Mouse (Mus musculus): ENCODE measurements around the gene Gnb1. TPM values are rescaled to one million over a fixed set of nuclear protein-coding genes. Genes with fewer than 3 reads are reported as not detected.

Gnb1 gene
- total and polyA plus RNA-seq, 3 experiments = 78.1 to 489 TPM; not detected in 1

- Histone ChIP-seq H3K27ac (ENCODE audit: control insufficient read depth, low read depth, low read length) (no peak overlapping the region), H3K27me3 (ENCODE audit: control insufficient read depth in 1 of 2, insufficient read depth in 2 of 2, low read length in 2 of 2) (no peaks in the 10 kb centered on the region), H3K9me3 (replicated peaks; ENCODE audit: insufficient read depth, low read length) (no peaks in the 10 kb centered on the region), H3K4me3 (ENCODE audit: control insufficient read depth in 1 of 2, insufficient read depth in 1 of 2, low read depth in 2 of 2, low read length in 2 of 2) (no peak overlapping the region), H3K79me2 (ENCODE audit: control insufficient read depth, insufficient read depth, low read length, poor library complexity) (peaks cover 15% of the 10 kb centered on the region), H3K36me3 (ENCODE audit: control insufficient read depth in 1 of 2, insufficient read depth in 2 of 2, low read length in 2 of 2) (peaks cover 4 to 20% of the 10 kb centered on the region in 2 experiments; a peak in 3 of 4 replicates), H3K4me1 (ENCODE audit: control insufficient read depth in 1 of 2, insufficient read depth in 2 of 2, low read length in 2 of 2) (peaks cover 0 to 5% of the 10 kb centered on the region in 2 experiments; a peak in 1 of 4 replicates), H3K9ac (ENCODE audit: control insufficient read depth, low read depth, low read length, poor library complexity, severe bottlenecking) (no peak overlapping the region)
- no peak for TF ChIP-seq KAT2A (conservative IDR thresholded peaks at IDR 0.05; ENCODE audit: low read depth, low read length)
- TF ChIP-seq POLR2A (IDR thresholded peaks at IDR 0.05; ENCODE audit: control insufficient read depth in 1 of 2, insufficient read depth in 1 of 2, low read depth in 1 of 2, low read length in 2 of 2, poor library complexity in 1 of 2) = no peak
- no peak for TF ChIP-seq MAFK (IDR thresholded peaks at IDR 0.05; ENCODE audit: borderline replicate concordance, low read depth, low read length)
- no peak for TF ChIP-seq MYC (IDR thresholded peaks at IDR 0.05; ENCODE audit: low read depth, low read length)
- no peak for TF ChIP-seq POLR2AphosphoS2 (IDR thresholded peaks at IDR 0.05; ENCODE audit: low read length)
- TF ChIP-seq MAX (IDR thresholded peaks at IDR 0.05; ENCODE audit: low read length) = no peak
- no peak for TF ChIP-seq MXI1 (IDR thresholded peaks at IDR 0.05; ENCODE audit: low read depth, low read length)
- TF ChIP-seq MAZ (IDR thresholded peaks at IDR 0.05; ENCODE audit: low read depth, low read length) = no peak
- TF ChIP-seq POLR2AphosphoS5 (IDR thresholded peaks at IDR 0.05; ENCODE audit: borderline replicate concordance, low read depth, low read length) = no peak
- TF ChIP-seq E2F4 (IDR thresholded peaks at IDR 0.05; ENCODE audit: borderline replicate concordance, low read depth, low read length) = no peak
- no peak for TF ChIP-seq HCFC1 (IDR thresholded peaks at IDR 0.05; ENCODE audit: low read depth, low read length)
- DNase-seq (ENCODE audit: low read depth, low spot score) = no peak
Observed at GRCm38 (mm10) chr4:155525751-155526150, 34.6 kb downstream of the Gnb1 start.

GRCm38 (mm10) chr4:155529294-155529693, 38.1 kb downstream of the Gnb1 start:
- H3K36me3 ChIP-seq (ENCODE audit: control insufficient read depth in 1 of 2, insufficient read depth in 2 of 2, low read length in 2 of 2) = peaks cover 4 to 29% of the 10 kb centered on the region in 2 experiments; a peak in 3 of 4 replicates
- TF ChIP-seq MXI1 (IDR thresholded peaks at IDR 0.05; ENCODE audit: low read depth, low read length) (no peak), TAL1 (IDR thresholded peaks at IDR 0.05; ENCODE audit: low read length) (no peak), MYC (IDR thresholded peaks at IDR 0.05; ENCODE audit: low read depth, low read length) (no peak), MAZ (IDR thresholded peaks at IDR 0.05; ENCODE audit: low read depth, low read length) (no peak)
- DNase-seq (ENCODE audit: low read depth, low spot score) = no peak
- H3K4me3 ChIP-seq (ENCODE audit: control insufficient read depth in 1 of 2, insufficient read depth in 1 of 2, low read depth in 2 of 2, low read length in 2 of 2) = no peak overlapping the region
- H3K27ac ChIP-seq (ENCODE audit: control insufficient read depth, low read depth, low read length) = no peak overlapping the region
- H3K9me3 ChIP-seq (replicated peaks; ENCODE audit: insufficient read depth, low read length) = no peaks in the 10 kb centered on the region
- no peaks in the 10 kb centered on the region for H3K27me3 ChIP-seq (ENCODE audit: control insufficient read depth in 1 of 2, insufficient read depth in 2 of 2, low read length in 2 of 2)
- peaks cover 9% of the 10 kb centered on the region for H3K79me2 ChIP-seq (ENCODE audit: control insufficient read depth, insufficient read depth, low read length, poor library complexity)
- no peak overlapping the region for H3K9ac ChIP-seq (ENCODE audit: control insufficient read depth, low read depth, low read length, poor library complexity, severe bottlenecking)
- H3K4me1 ChIP-seq (ENCODE audit: control insufficient read depth in 1 of 2, insufficient read depth in 2 of 2, low read length in 2 of 2) = peaks cover 0 to 5% of the 10 kb centered on the region in 2 experiments; a peak in 1 of 4 replicates

GRCm38 (mm10) chr4:155549993-155550392, 58.8 kb downstream of the Gnb1 start:
- DNase-seq (ENCODE audit: low read depth, low spot score) = no peak
- no peak overlapping the region for H3K4me3 ChIP-seq (ENCODE audit: control insufficient read depth in 1 of 2, insufficient read depth in 1 of 2, low read depth in 2 of 2, low read length in 2 of 2)
- H3K4me1 ChIP-seq (ENCODE audit: control insufficient read depth in 1 of 2, insufficient read depth in 2 of 2, low read length in 2 of 2) = 0 out of 4 replicates have a peak, but pooled peaks cover 0 to 5% of the 10 kb centered on the region in 2 experiments
- H3K36me3 ChIP-seq (ENCODE audit: control insufficient read depth in 1 of 2, insufficient read depth in 2 of 2, low read length in 2 of 2) = peaks cover 8 to 27% of the 10 kb centered on the region in 2 experiments; a peak in 3 of 4 replicates
- no peaks in the 10 kb centered on the region for H3K27me3 ChIP-seq (ENCODE audit: control insufficient read depth in 1 of 2, insufficient read depth in 2 of 2, low read length in 2 of 2)
- no peak overlapping the region for H3K9ac ChIP-seq (ENCODE audit: control insufficient read depth, low read depth, low read length, poor library complexity, severe bottlenecking)
- H3K27ac ChIP-seq (ENCODE audit: control insufficient read depth, low read depth, low read length) = no peak overlapping the region
- no peaks in the 10 kb centered on the region for H3K9me3 ChIP-seq (replicated peaks; ENCODE audit: insufficient read depth, low read length)
- no peaks in the 10 kb centered on the region for H3K79me2 ChIP-seq (ENCODE audit: control insufficient read depth, insufficient read depth, low read length, poor library complexity)
- TF ChIP-seq USF1 (IDR thresholded peaks at IDR 0.05; ENCODE audit: low read depth, low read length) (no peak), POLR2A (IDR thresholded peaks at IDR 0.05; ENCODE audit: control insufficient read depth in 1 of 2, insufficient read depth in 1 of 2, low read depth in 1 of 2, low read length in 2 of 2, poor library complexity in 1 of 2) (no peak), UBTF (IDR thresholded peaks at IDR 0.05; ENCODE audit: borderline replicate concordance, insufficient read depth, low read depth, low read length) (no peak), TBP (IDR thresholded peaks at IDR 0.05; ENCODE audit: low read depth, low read length) (no peak), MYC (IDR thresholded peaks at IDR 0.05; ENCODE audit: low read depth, low read length) (no peak), ZKSCAN1 (IDR thresholded peaks at IDR 0.05; ENCODE audit: low read depth, low read length) (no peak), NRF1 (IDR thresholded peaks at IDR 0.05; ENCODE audit: insufficient read depth, low read depth, low read length, poor library complexity, severe bottlenecking) (no peak), SMC3 (IDR thresholded peaks at IDR 0.05; ENCODE audit: low read depth, low read length) (no peak), MYB (IDR thresholded peaks at IDR 0.05; ENCODE audit: low read depth, low read length) (no peak), RCOR1 (IDR thresholded peaks at IDR 0.05; ENCODE audit: low read depth, low read length) (no peak), USF2 (IDR thresholded peaks at IDR 0.05; ENCODE audit: borderline replicate concordance in 1 of 2, insufficient read depth in 1 of 2, low read depth in 1 of 2, low read length in 2 of 2) (no peak), CTCF (IDR thresholded peaks at IDR 0.05 in 2 of 3, conservative IDR thresholded peaks at IDR 0.05 in 1 of 3; ENCODE audit: control insufficient read depth in 1 of 3, insufficient read depth in 1 of 3, low read depth in 2 of 3, low read length in 3 of 3, poor library complexity in 1 of 3, severe bottlenecking in 1 of 3) (no peak), RAD21 (IDR thresholded peaks at IDR 0.05; ENCODE audit: low read depth, low read length) (no peak), GATA1 (IDR thresholded peaks at IDR 0.05; ENCODE audit: low read depth, low read length) (no peak), KAT2A (conservative IDR thresholded peaks at IDR 0.05; ENCODE audit: low read depth, low read length) (no peak), MAZ (IDR thresholded peaks at IDR 0.05; ENCODE audit: low read depth, low read length) (no peak), MAFK (IDR thresholded peaks at IDR 0.05; ENCODE audit: borderline replicate concordance, low read depth, low read length) (no peak)

Measured in MEL (cell line).